Mouse (Mus musculus) stomach, postnatal 0 days (tissue): ENCODE results near the gene Cep164. TPM values are rescaled to one million over a fixed set of nuclear protein-coding genes. Genes with fewer than 3 reads are reported as not detected.

ENCODE experiments used
- ATAC-seq: fragments of 200-750 bp; cut with Nextera tagmentation; 2 replicates; pipeline ENCODE4 v1.8.0; 2017; ENCODE audit not compliant: low FRiP score, low TSS enrichment
- DNase-seq: peaks from one replicate; pipeline ENCODE4 v3.0.0-alpha.2; 2016; ENCODE audit warnings: low spot score
- H3K27ac ChIP-seq: fragments of 300-500 bp; sonication (generic); replicated peaks from 2 replicates; pipeline ENCODE4 v1.5.1; 2014; ENCODE audit warnings: mild to moderate bottlenecking, control low read depth
- H3K27me3 ChIP-seq: fragments of 300-500 bp; sonication (generic); 2 replicates; pipeline ENCODE4 v1.6.1; 2014; ENCODE audit warnings: low read length; ENCODE audit not compliant: control insufficient read depth, insufficient read depth
- H3K36me3 ChIP-seq: fragments of 300-500 bp; sonication (generic); 2 replicates; pipeline ENCODE4 v1.6.1; 2014; ENCODE audit warnings: low read length, mixed read lengths; ENCODE audit not compliant: control insufficient read depth, insufficient read depth
- H3K4me1 ChIP-seq: fragments of 300-500 bp; sonication (generic); replicated peaks from 2 replicates; pipeline ENCODE4 v1.6.1; 2014; ENCODE audit warnings: antibody characterized with exemption; ENCODE audit not compliant: control insufficient read depth, insufficient read depth
- H3K4me2 ChIP-seq: fragments of 300-500 bp; sonication (generic); replicated peaks from 2 replicates; pipeline ENCODE4 v1.6.1; 2014; ENCODE audit warnings: low read depth, mild to moderate bottlenecking, control low read depth, moderate library complexity
- H3K4me3 ChIP-seq: fragments of 300-500 bp; sonication (generic); 2 replicates; pipeline ENCODE4 v1.5.1; 2014; ENCODE audit warnings: low read depth, low read length, control low read depth
- H3K9ac ChIP-seq: fragments of 300-500 bp; sonication (generic); 2 replicates; pipeline ENCODE4 v1.6.1; 2014; ENCODE audit warnings: mild to moderate bottlenecking, low read length, control low read depth, mixed read lengths
- H3K9me3 ChIP-seq: fragments of 300-500 bp; sonication (generic); 2 replicates; pipeline ENCODE4 v1.6.1; 2016; ENCODE audit warnings: low read length; ENCODE audit not compliant: control insufficient read depth
- CTCF ChIP-seq: IDR thresholded peaks from 2 replicates; pipeline ENCODE4 v1.5.1; 2016; ENCODE audit warnings: antibody characterized with exemption, low read depth, mild to moderate bottlenecking, moderate library complexity
- EP300 ChIP-seq: optimal IDR thresholded peaks from 2 replicates; pipeline ENCODE3; 2016; ENCODE audit warnings: antibody characterized with exemption
- WGBS: fragments of 180-500 bp; shearing (Covaris S2); extraction: QIAGEN DNeasy Blood & Tissue Kit; methylation state at CpG from one replicate; pipeline ENCODE4 v1.1.7; 2014; 5-methylcytosine and 5-hydroxymethylcytosine counted together
- polyA plus RNA-seq: library from polyadenylated mRNA; unstranded; fragments of >200 nt; fragmentation: Nextera tagmentation; extraction: Ambion mirVana; gene quantifications from 2 replicates; pipeline ENCODE4 v1.2.1, GENCODE M21; 2015

The Cep164 gene
- polyA plus RNA-seq, 1 experiment from 2014 or later = 12.9 TPM

- no peaks in the 10 kb centered on the region; the same call in 1 of the 2 replicates for H3K36me3 ChIP-seq
- H3K9me3 ChIP-seq = no peaks in the 10 kb centered on the region
- ATAC-seq = no peak
- H3K4me2 ChIP-seq = no peak overlapping the region
- H3K4me1 ChIP-seq = no peaks in the 10 kb centered on the region
- TF ChIP-seq EP300 (no peak), CTCF (no peak)
- 71% methylated on average over 6 of the region's 6 CpGs for WGBS
- H3K9ac ChIP-seq = no peak overlapping the region
- H3K27me3 ChIP-seq = no peaks in the 10 kb centered on the region
- DNase-seq = no peak
- no peak overlapping the region for H3K4me3 ChIP-seq
- H3K27ac ChIP-seq = no peak overlapping the region
These were observed 62.3 kb downstream of the Cep164 start for GRCm38 (mm10) chr9:45766195-45766594.

GRCm38 (mm10) chr9:45754452-45755091 is 73.9 kb downstream of the Cep164 start:
- Histone ChIP-seq H3K36me3 (no peaks in the 10 kb centered on the region), H3K4me3 (no peak overlapping the region), H3K27me3 (no peaks in the 10 kb centered on the region), H3K4me1 (no peaks in the 10 kb centered on the region), H3K27ac (no peak overlapping the region), H3K9me3 (no peaks in the 10 kb centered on the region), H3K4me2 (no peak overlapping the region), H3K9ac (no peak overlapping the region)
- 40% methylated on average over 8 of the region's 8 CpGs for WGBS
- TF ChIP-seq CTCF (peak; percentile 96), EP300 (no peak)
- ATAC-seq (0 out of 2 replicates have a peak, but pooled peaks have one; percentile 29), DNase-seq (peak; percentile 74)

- no peaks in the 10 kb centered on the region for H3K9me3 ChIP-seq
- ATAC-seq = no peak
- TF ChIP-seq EP300 = no peak
- no peak for TF ChIP-seq CTCF
- H3K9ac ChIP-seq = no peak overlapping the region
- DNase-seq = no peak
- H3K4me2 ChIP-seq = no peak overlapping the region
- H3K27me3 ChIP-seq = no peaks in the 10 kb centered on the region
- H3K4me3 ChIP-seq = no peak overlapping the region
- H3K36me3 ChIP-seq = no peaks in the 10 kb centered on the region
- no peaks in the 10 kb centered on the region for H3K4me1 ChIP-seq
- 88% methylated on average over 4 of the region's 4 CpGs for WGBS
- H3K27ac ChIP-seq = no peak overlapping the region
These were observed 78.6 kb downstream of the Cep164 start for GRCm38 (mm10) chr9:45749917-45750316.

- Histone ChIP-seq H3K9ac (no peak overlapping the region), H3K36me3 (no peaks in the 10 kb centered on the region), H3K4me3 (no peak overlapping the region), H3K27me3 (no peaks in the 10 kb centered on the region), H3K4me2 (no peak overlapping the region), H3K27ac (no peak overlapping the region), H3K4me1 (no peaks in the 10 kb centered on the region), H3K9me3 (no peaks in the 10 kb centered on the region)
- no peak for DNase-seq
- WGBS = 18% methylated on average over 7 of the region's 7 CpGs
- no peak for ATAC-seq
- no peak for TF ChIP-seq CTCF
- TF ChIP-seq EP300 = no peak
These were observed 83.0 kb downstream of the Cep164 start for GRCm38 (mm10) chr9:45745451-45745850.

- WGBS = 76% methylated on average over 2 of the region's 2 CpGs
- TF ChIP-seq CTCF (peak; percentile 69), EP300 (no peak)
These were observed 87.9 kb downstream of the Cep164 start for GRCm38 (mm10) chr9:45740584-45740980.

GRCm38 (mm10) chr9:45739702-45740583 is 88.5 kb downstream of the Cep164 start:
- Histone ChIP-seq H3K9me3 (no peaks in the 10 kb centered on the region), H3K27me3 (no peaks in the 10 kb centered on the region), H3K4me3 (no peak overlapping the region), H3K4me2 (no peak overlapping the region), H3K36me3 (no peaks in the 10 kb centered on the region), H3K9ac (no peak overlapping the region), H3K27ac (no peak overlapping the region), H3K4me1 (no peaks in the 10 kb centered on the region)
- TF ChIP-seq EP300 (no peak), CTCF (no peak)
- whole genome bisulfite sequencing = 58% methylated on average over 17 of the region's 17 CpGs
- ATAC-seq (peak; percentile 51), DNase-seq (peak; percentile 27)

More at GRCm38 (mm10) chr9:45740584-45740980, 87.9 kb downstream of the Cep164 start:
- DNase-seq (no peak), ATAC-seq (no peak)
- no peak overlapping the region for H3K27ac ChIP-seq
- H3K36me3 ChIP-seq = no peaks in the 10 kb centered on the region
- H3K27me3 ChIP-seq = no peaks in the 10 kb centered on the region
- no peak overlapping the region for H3K9ac ChIP-seq
- no peak overlapping the region for H3K4me2 ChIP-seq
- no peaks in the 10 kb centered on the region for H3K9me3 ChIP-seq
- no peak overlapping the region for H3K4me3 ChIP-seq
- H3K4me1 ChIP-seq = no peaks in the 10 kb centered on the region
